ENCODE assay signal across 9 mouse cellular contexts in genomic region chr7:81573397-81573796, GRCm38 (mm10). TPM values are rescaled to one million over a fixed set of nuclear protein-coding genes. Genes with fewer than 3 reads are reported as not detected.
A peak's percentile ranks its signal among the peaks of the same experiment; 100 is the strongest.
DNase-seq lines count a peak whose midpoint lies in the region; ATAC-seq and TF ChIP-seq lines count a peak whose summit lies in the region.
"Had no signal": no experiment of that assay in that cellular context is flagged by ENCODE, and none has a peak within 500 bp of the region (broad histone marks: within the 10 kb centered on the region; RNA-seq: fewer than 3 reads in every experiment).

No protein-coding gene starts in this region.

- no peak for TF ChIP-seq CTCF in kidney, adult 2 months (conservative IDR thresholded peaks at IDR 0.05; ENCODE audit: insufficient read depth, insufficient read length, low read depth, low read length)

- H3K4me1 ChIP-seq in kidney, adult 2 months (ENCODE audit: control insufficient read depth, insufficient read depth, low read length) = peaks cover 5% of the 10 kb centered on the region; the same call in 1 of the 2 replicates
- peaks cover 39% of the 10 kb centered on the region for H3K4me1 ChIP-seq in liver, embryonic 13.5 days (replicated peaks)

- no peak for TF ChIP-seq POLR2A in kidney, adult 2 months (IDR thresholded peaks at IDR 0.05; ENCODE audit: low read depth, low read length)

- no peak overlapping the region; the same call in 1 of the 2 replicates for H3K27ac ChIP-seq in kidney, adult 2 months (ENCODE audit: insufficient read depth, low read depth, low read length)
- peak overlapping the region; percentile 97 for H3K27ac ChIP-seq in liver, embryonic 13.5 days

- peak overlapping the region; percentile 79 for H3K4me2 ChIP-seq in liver, embryonic 13.5 days

- H3K36me3 ChIP-seq in kidney, adult 2 months (ENCODE audit: control insufficient read depth, insufficient read depth, low read length) = peaks cover under 1% of the 10 kb centered on the region; the same call in 1 of the 2 replicates
- H3K36me3 ChIP-seq in liver, embryonic 13.5 days = peaks cover 36% of the 10 kb centered on the region

- H3K9me3 ChIP-seq in liver, embryonic 13.5 days (replicated peaks) = no peaks in the 10 kb centered on the region

- peak; percentile 30; the same call in 1 of the 2 replicates for ATAC-seq in liver, embryonic 13.5 days (ENCODE audit: low read depth)
- ATAC-seq in frontal cortex, adult (ENCODE audit: low TSS enrichment) = no peak
- ATAC-seq: activated CD4-positive, CD25-positive, alpha-beta regulatory T cell, adult 4 months had no signal

- no peak overlapping the region for H3K4me3 ChIP-seq in kidney, adult 2 months (ENCODE audit: insufficient read depth, low read depth, low read length)
- H3K4me3 ChIP-seq in liver, embryonic 13.5 days (replicated peaks) = peak overlapping the region; percentile 97

- H3K9ac ChIP-seq in liver, embryonic 13.5 days = peak overlapping the region; percentile 97; the same call in 1 of the 2 replicates

- no peaks in the 10 kb centered on the region for H3K27me3 ChIP-seq in kidney, adult 2 months (replicated peaks; ENCODE audit: control insufficient read depth, insufficient read depth, low read length)
- no peaks in the 10 kb centered on the region for H3K27me3 ChIP-seq in liver, embryonic 13.5 days

- DNase-seq in kidney, adult 2 months = peak; percentile 61
- DNase-seq in kidney, postnatal 14 days = no peak
- DNase-seq in MEL-GATA-1-ER (ENCODE audit: extremely low read depth, low read depth) = peak; percentile 77
- DNase-seq in c-Kit-positive CD71-positive TER-119-positive erythroid progenitor cells, embryonic 14.5 days (ENCODE audit: low spot score) = peak; percentile 72
- DNase-seq in liver, embryonic 13.5 days = peak; percentile 66
- no peak for DNase-seq in thymus, postnatal 36 days
- no peak for DNase-seq in layer of hippocampus, postnatal 36 days

- WGBS in kidney, adult 2 months = 70% methylated on average over 6 of the region's 6 CpGs
- WGBS in liver, embryonic 13.5 days (ENCODE audit: insufficient replicate concordance) = 55% methylated on average over 6 of the region's 6 CpGs

RNA-seq across cellular contexts. Expression of gene Whamm, which starts 2.3 kb away (rescaled TPM):
- 14.1 and 16.0 TPM in 2 replicates for polyA plus RNA-seq in kidney, adult 2 months (2012; rRNA removed)
- 4.0 and 4.5 TPM in 2 replicates for polyA plus RNA-seq in liver, embryonic 13.5 days (2015; fragmentation: Nextera tagmentation; extraction: Ambion mirVana)
- 10 to 100 TPM; 17.9 to 19.7 TPM for total RNA-seq in layer of hippocampus, postnatal 36 days (2021)

RNA-seq across cellular contexts. Expression of gene Fsd2, which starts 6.7 kb away (rescaled TPM):
- 0.24 and 0.66 TPM in 2 replicates for polyA plus RNA-seq in kidney, adult 2 months (2012; rRNA removed)
- 0.06 and 0.15 TPM in 2 replicates for polyA plus RNA-seq in liver, embryonic 13.5 days (2015; fragmentation: Nextera tagmentation; extraction: Ambion mirVana)
- under 1 TPM; 0.33 to 0.35 TPM for total RNA-seq in layer of hippocampus, postnatal 36 days (2021)

Comparison
In these comparisons a context has a peak if more than half of its experiments do, and no peak if none do; other contexts are left out.
1. DNase-seq: peak in kidney, adult 2 months (single experiment), MEL-GATA-1-ER (single experiment), c-Kit-positive CD71-positive TER-119-positive erythroid progenitor cells, embryonic 14.5 days (single experiment) and liver, embryonic 13.5 days (single experiment); none in kidney, postnatal 14 days (single experiment), thymus, postnatal 36 days (0 of 2) and layer of hippocampus, postnatal 36 days (0 of 2).